Mouse (Mus musculus) intestine, postnatal 0 days (tissue): Measurements from ENCODE around the gene Chst5. TPM values are rescaled to one million over a fixed set of nuclear protein-coding genes. Genes with fewer than 3 reads are reported as not detected.
"Not testable (repeated sequence)": the region's sequence is repeated elsewhere in the genome, so short reads cannot be mapped to it uniquely, and the experiment has no call there.

Experiments
- ATAC-seq: fragments of 200-750 bp; cut with Nextera tagmentation; 2 replicates; pipeline ENCODE4 v1.8.0; 2017; ENCODE audit warnings: mild to moderate bottlenecking, moderate TSS enrichment, moderate library complexity
- H3K27ac ChIP-seq: fragments of 300-500 bp; sonication (generic); 2 replicates; pipeline ENCODE4 v1.5.1; 2014; ENCODE audit warnings: mild to moderate bottlenecking, low read depth, low read length, moderate library complexity
- H3K27me3 ChIP-seq: fragments of 300-500 bp; sonication (generic); replicated peaks from 2 replicates; pipeline ENCODE4 v1.6.1; 2014; ENCODE audit warnings: low read length, mixed read lengths; ENCODE audit not compliant: control insufficient read depth, insufficient read depth
- H3K36me3 ChIP-seq: fragments of 300-500 bp; sonication (generic); 2 replicates; pipeline ENCODE4 v1.6.1; 2014; ENCODE audit warnings: mild to moderate bottlenecking, moderate library complexity; ENCODE audit not compliant: control insufficient read depth, insufficient read depth
- H3K4me1 ChIP-seq: fragments of 300-500 bp; sonication (generic); replicated peaks from 2 replicates; pipeline ENCODE4 v1.6.1; 2014; ENCODE audit warnings: antibody characterized with exemption, low read length, mixed read lengths; ENCODE audit not compliant: control insufficient read depth, insufficient read depth
- H3K4me2 ChIP-seq: fragments of 300-500 bp; sonication (generic); replicated peaks from 2 replicates; pipeline ENCODE4 v1.6.1; 2014; ENCODE audit warnings: low read depth, mild to moderate bottlenecking, moderate library complexity
- H3K4me3 ChIP-seq: fragments of 300-500 bp; sonication (generic); 2 replicates; pipeline ENCODE4 v1.5.1; 2014; ENCODE audit warnings: low read depth, low read length
- H3K9ac ChIP-seq: fragments of 300-500 bp; sonication (generic); 2 replicates; pipeline ENCODE4 v1.6.1; 2014; ENCODE audit warnings: mild to moderate bottlenecking, low read depth, low read length
- H3K9me3 ChIP-seq: fragments of 300-500 bp; sonication (generic); 2 replicates; pipeline ENCODE4 v1.6.1; 2016; ENCODE audit warnings: mixed run types; ENCODE audit not compliant: control insufficient read depth
- CTCF ChIP-seq: sonication (generic); IDR thresholded peaks from 2 replicates; pipeline ENCODE4 v1.5.1; 2016; ENCODE audit warnings: low read depth, mild to moderate bottlenecking, control low read depth, antibody characterized with exemption, moderate library complexity
- WGBS: fragments of 180-500 bp; shearing (Covaris S2); extraction: QIAGEN DNeasy Blood & Tissue Kit; methylation state at CpG from one replicate; pipeline ENCODE4 v1.1.7; 2014; 5-methylcytosine and 5-hydroxymethylcytosine counted together
- polyA plus RNA-seq: library from polyadenylated mRNA; unstranded; fragments of >200 nt; fragmentation: Nextera tagmentation; extraction: Ambion mirVana; gene quantifications from 2 replicates; pipeline ENCODE4 v1.2.1, GENCODE M21; 2015

Chst5 gene
- polyA plus RNA-seq, 1 experiment from 2014 or later: 0.44 TPM

DNA sequence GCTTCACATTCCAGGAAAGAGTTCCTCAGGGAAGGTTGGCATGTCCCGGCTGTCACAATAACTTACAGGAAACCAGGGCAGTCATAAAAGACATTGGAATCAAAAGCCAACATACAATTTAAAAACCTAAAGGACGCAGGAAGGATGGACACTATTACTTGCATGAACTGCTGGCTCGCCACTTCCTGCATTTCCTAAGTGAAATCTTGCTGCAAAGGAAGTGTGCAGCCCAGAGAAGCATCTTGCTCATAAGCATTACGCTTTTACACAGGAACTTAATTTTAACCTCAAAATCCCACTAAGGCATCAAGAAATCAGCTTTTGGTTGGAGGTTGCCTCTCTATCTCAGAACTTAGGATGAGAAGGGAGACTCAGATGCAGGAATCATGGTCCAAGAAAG lies 47.0 kb downstream of the Chst5 start:
- Histone ChIP-seq H3K4me1 (no peaks in the 10 kb centered on the region), H3K9ac (no peak overlapping the region), H3K27ac (no peak overlapping the region), H3K9me3 (no peaks in the 10 kb centered on the region), H3K4me3 (no peak overlapping the region), H3K27me3 (no peaks in the 10 kb centered on the region), H3K4me2 (no peak overlapping the region), H3K36me3 (peaks cover 4% of the 10 kb centered on the region; the same call in 1 of the 2 replicates)
- no peak for TF ChIP-seq CTCF
- no peak for ATAC-seq
- 83% methylated on average over 4 of the region's 4 CpGs for WGBS

DNA sequence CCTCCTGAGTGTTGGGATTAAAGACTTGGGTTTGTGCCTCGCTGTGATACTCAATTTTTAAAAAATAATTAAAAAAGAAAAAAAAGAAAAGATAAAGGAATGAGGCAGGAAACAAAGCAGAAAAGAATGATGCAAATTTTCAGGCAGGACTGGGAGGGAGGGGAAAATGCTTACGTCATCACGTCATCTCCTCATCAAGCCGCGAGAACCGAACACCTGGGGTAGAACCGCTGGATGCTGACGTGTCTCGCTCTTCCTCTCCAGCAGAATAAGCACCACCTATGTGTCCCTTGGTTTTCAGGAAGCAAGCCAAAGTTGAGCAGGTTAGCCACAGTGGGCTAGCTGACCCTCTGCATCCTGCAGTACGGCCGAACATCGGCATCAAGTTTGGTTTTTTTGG lies 54.3 kb downstream of the Chst5 start:
- Histone ChIP-seq H3K27me3 (no peaks in the 10 kb centered on the region), H3K27ac (no peak overlapping the region), H3K36me3 (no peaks in the 10 kb centered on the region), H3K4me1 (no peaks in the 10 kb centered on the region), H3K9ac (no peak overlapping the region), H3K9me3 (no peaks in the 10 kb centered on the region), H3K4me2 (no peak overlapping the region), H3K4me3 (no peak overlapping the region)
- 86% methylated on average over 12 of the region's 12 CpGs for WGBS
- ATAC-seq: no peak
- no peak for TF ChIP-seq CTCF

GRCm38 (mm10) chr8:111853861-111854501 lies 56.3 kb downstream of the Chst5 start, which contains the start of gene Cfdp1:
Gene Cfdp1 (minus strand): TSS chr8:111854291.
- peak; percentile 100 for ATAC-seq
- Histone ChIP-seq H3K27ac (0 out of 2 replicates have a peak within 1 kb of the TSS, but pooled peaks have one; percentile 2), H3K27me3 (no peaks in the 10 kb centered on the region), H3K4me2 (peak within 1 kb of the TSS; percentile 86), H3K36me3 (no peaks in the 10 kb centered on the region), H3K9ac (peak within 1 kb of the TSS; percentile 64), H3K4me1 (no peaks in the 10 kb centered on the region), H3K4me3 (peak within 1 kb of the TSS; percentile 70), H3K9me3 (no peaks in the 10 kb centered on the region)
- peak; percentile 52 for TF ChIP-seq CTCF
- WGBS: 0% methylated on average over 53 of the region's 53 CpGs

- H3K9me3 ChIP-seq, H3K36me3 ChIP-seq, H3K27ac ChIP-seq, H3K27me3 ChIP-seq, H3K4me1 ChIP-seq, ATAC-seq: not testable (repeated sequence)
- 45% methylated on average over 12 of the region's 12 CpGs for WGBS
- Histone ChIP-seq H3K9ac (peak overlapping the region; percentile 64; the same call in 1 of the 2 replicates), H3K4me3 (peak overlapping the region; percentile 70), H3K4me2 (peak overlapping the region; percentile 86)
Observed at GRCm38 (mm10) chr8:111853219-111853618, 57.0 kb downstream of the Chst5 start.

DNA sequence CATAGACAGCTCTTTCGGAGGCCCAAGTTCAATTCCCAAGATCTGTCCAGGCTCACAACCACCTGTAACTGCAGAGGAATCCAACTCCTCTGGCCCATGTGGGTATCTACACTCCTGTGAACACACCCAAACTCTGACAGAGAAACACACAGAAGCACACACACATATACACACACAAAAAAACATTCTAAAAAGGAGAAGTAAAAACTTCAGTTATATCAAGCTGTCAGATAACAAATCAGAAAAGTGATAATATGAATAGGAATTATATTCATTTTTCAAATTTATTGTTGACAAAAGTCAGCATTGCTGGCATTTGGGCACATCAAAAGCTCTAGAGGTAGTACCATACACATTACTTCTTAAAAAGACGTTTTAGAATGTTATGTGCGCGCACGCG lies 63.5 kb downstream of the Chst5 start:
- H3K4me2 ChIP-seq: no peak overlapping the region
- H3K27me3 ChIP-seq: no peaks in the 10 kb centered on the region
- no peak for TF ChIP-seq CTCF
- no peak overlapping the region for H3K27ac ChIP-seq
- no peak overlapping the region for H3K4me3 ChIP-seq
- ATAC-seq: no peak
- H3K9ac ChIP-seq: no peak overlapping the region
- no peaks in the 10 kb centered on the region for H3K9me3 ChIP-seq
- H3K4me1 ChIP-seq: no peaks in the 10 kb centered on the region
- peaks cover 22% of the 10 kb centered on the region for H3K36me3 ChIP-seq
- WGBS: 94% methylated on average over 6 of the region's 6 CpGs

Other genes with a start within 250 kb of the Chst5 start
- gene Ctrb1, start 219.4 kb downstream of the Chst5 start, polyA plus RNA-seq: 75.8 and 118 TPM in 2 replicates
- gene Bcar1, start 166.6 kb downstream of the Chst5 start, polyA plus RNA-seq: 38.8 and 41.1 TPM in 2 replicates
- 87.2 and 89.5 TPM in 2 replicates for gene Cfdp1, start 56.2 kb downstream of the Chst5 start, polyA plus RNA-seq
- 24.1 and 25.4 TPM in 2 replicates for gene Tmem170, start 33.7 kb downstream of the Chst5 start, polyA plus RNA-seq
- 1.8 and 2.2 TPM in 2 replicates for gene Tmem231, start 23.4 kb upstream of the Chst5 start, polyA plus RNA-seq
- gene Gabarapl2, start 30.3 kb upstream of the Chst5 start, polyA plus RNA-seq: 298 and 308 TPM in 2 replicates
- 1.2 and 1.4 TPM in 2 replicates for gene Adat1, start 81.9 kb upstream of the Chst5 start, polyA plus RNA-seq
- 63.7 and 69.2 TPM in 2 replicates for gene Kars, start 100.9 kb upstream of the Chst5 start, polyA plus RNA-seq
- 10.1 and 11.2 TPM in 2 replicates for gene Terf2ip, start 101.0 kb upstream of the Chst5 start, polyA plus RNA-seq
- gene Gm6793, start 104.6 kb upstream of the Chst5 start, polyA plus RNA-seq: 0.21 and 0.29 TPM in 2 replicates